Mouse (Mus musculus): ENCODE results near the gene Orai3.

DNA sequence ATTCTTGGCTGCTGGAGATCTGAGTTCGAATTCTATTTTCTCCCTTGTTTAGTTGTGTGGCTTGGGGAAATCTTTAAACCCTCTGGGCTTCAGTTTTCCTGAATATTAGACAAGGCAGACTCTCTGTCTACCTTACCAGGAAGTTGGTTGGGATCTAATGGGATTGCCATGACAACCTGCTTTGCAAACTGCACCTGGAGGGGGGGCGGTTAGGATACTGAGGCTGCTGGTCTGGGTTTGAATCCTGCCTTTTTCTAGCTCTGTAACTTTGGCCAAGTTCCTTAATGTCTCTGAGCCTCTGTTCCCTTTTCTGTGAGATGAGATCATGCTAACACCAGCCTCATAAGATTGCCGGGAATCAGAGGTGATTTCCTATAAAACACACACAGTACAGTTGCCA lies 52.9 kb downstream of the Orai3 start:
- TF ChIP-seq CTCF (IDR thresholded peaks at IDR 0.05; ENCODE audit: low read depth, low read length) (no peak), POLR2A (IDR thresholded peaks at IDR 0.05; ENCODE audit: borderline replicate concordance, low read depth, low read length) (no peak)
